Mouse (Mus musculus): ENCODE data around the gene AL607142.1. TPM values are rescaled to one million over a fixed set of nuclear protein-coding genes. Genes with fewer than 3 reads are reported as not detected.
A peak's percentile ranks its signal among the peaks of the same experiment; 100 is the strongest.

AL607142.1 gene
- total RNA-seq (2021), result not detected
- long read RNA-seq, experiment 1, result 0 reads
- long read RNA-seq, experiment 2, result 0 reads

DNA sequence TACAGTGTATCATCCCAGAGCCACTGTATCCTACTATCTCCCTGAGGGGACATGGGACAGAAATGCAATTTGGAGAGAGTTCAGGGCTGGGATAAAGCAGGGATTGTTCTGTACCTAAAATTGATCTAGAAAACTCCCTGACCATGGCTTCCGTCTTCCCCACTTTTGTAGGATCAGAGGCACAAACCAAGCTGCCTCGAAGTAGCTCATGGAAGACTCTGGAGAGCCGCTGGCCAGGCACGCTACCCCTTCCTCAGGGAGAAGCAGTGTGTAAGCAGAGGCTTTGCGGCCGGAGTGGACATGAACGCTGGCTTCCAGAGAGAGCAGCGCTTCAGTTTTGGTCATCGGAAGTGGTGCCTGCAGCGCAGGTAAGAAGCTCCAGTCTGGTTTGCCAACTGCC is at the start of gene AL607142.1:
Gene AL607142.1, plus strand, starts transcription at position 301 of the 400 bp plus-strand sequence.
- DNase-seq (ENCODE audit: low spot score in 2 of 2), result no peak
- intact Hi-C loops (cut with DNase I), result no loop called here

DNA sequence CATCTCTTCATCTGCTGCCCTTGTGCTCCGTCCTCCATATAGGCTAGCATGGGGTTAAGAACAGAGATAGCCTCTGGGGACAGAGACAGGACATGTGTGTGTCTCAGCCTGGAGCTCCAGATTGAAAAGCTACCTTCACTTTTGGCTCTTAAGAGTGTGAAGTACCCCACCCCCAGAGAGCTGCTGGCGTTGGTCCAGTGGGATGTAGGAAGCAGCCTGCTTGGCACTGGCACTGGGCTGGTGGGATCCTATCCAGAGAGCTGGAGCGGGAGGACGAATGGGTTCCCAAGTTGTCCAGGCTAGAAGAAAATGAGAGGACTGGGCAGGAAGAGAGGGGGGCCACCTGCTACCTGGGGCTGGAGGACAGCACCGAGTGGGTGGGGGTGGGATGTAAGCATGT is 46.4 kb upstream of the AL607142.1 start:
- intact Hi-C loops (cut with DNase I), result no loop called here
- peak; percentile 44 to 68 for DNase-seq (ENCODE audit: low spot score in 2 of 2)

DNA sequence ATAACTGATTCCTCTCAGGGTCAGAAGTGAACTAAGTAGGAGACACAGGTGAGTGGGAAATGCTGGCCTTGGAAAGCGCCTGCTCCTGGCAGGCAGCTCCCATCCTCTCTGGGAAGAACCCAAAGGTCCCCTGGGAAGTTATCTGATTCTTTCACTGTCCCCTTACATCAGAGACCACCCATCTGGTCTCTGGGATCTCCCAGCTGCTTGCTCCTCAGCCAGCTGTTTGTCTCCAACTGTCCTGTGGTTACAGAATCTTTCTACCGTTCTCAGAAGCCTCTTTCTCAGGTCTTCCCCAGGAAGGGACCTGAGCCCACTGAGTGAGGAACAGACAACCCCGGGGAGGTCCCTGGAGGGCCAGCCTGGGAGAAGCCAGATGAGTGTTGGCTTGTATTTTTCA is 42.4 kb upstream of the AL607142.1 start:
- intact Hi-C loops (cut with DNase I), result no loop called here
- no peak for DNase-seq (ENCODE audit: low spot score in 2 of 2)

DNA sequence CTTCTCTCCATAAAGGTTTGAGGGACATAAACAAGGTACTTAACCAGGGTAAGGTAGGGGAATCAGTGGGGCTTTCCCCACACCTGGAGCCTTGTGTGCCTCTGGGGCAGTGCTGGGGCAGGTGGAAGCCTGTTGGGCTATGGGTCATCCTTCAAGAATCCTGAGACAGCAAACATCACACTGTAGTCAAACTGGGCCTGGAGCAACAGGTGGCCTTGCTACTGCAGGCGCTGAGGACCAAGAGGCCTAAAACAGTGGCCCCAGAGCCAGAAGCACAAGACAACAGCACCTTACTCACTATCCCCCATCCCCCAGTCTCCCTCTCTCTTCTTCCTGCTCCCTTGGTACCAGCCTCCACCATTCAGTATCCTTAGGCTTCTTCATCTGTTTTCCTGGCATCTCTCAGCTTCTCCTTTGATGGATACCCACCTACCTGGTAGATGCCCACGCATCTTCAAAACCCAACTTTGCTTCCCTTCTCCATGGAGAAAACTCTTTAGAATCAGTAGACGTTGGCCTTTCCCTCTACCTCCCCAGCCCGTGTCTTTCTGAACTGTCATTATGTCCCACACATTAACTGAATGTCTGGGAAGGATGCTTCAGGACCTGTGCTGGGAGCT is 41.5 kb upstream of the AL607142.1 start:
- intact Hi-C loops (cut with DNase I), result no loop called here
- DNase-seq (ENCODE audit: low spot score in 2 of 2), result no peak

DNA sequence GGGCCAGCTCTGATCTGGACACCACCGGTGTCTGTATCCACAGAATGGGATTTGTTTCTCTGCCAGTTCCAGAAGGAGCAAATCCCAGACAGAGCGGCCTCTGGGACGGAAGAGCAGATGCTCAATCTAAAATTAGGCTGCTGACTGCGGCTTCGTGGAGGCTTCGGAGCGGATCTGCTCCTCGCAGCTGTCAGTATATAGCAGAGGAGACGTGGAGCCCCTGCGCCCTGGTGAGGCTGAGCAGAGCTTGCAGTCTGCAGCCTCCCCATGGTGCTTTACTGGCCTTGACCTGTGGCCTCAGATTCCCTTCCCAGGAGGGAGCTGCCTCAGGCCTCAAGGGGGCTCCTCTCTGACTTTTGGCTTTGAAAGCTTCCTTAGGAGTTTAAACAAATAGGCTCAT is 40.7 kb upstream of the AL607142.1 start:
- intact Hi-C loops (cut with DNase I), result no loop called here
- DNase-seq (ENCODE audit: low spot score in 2 of 2), result peak; percentile 78 to 86

GRCm38 (mm10) chr4:120027671-120028070 is 37.1 kb upstream of the AL607142.1 start:
- intact Hi-C loops (cut with DNase I), result no loop called here
- DNase-seq (ENCODE audit: low spot score in 2 of 2), result no peak

GRCm38 (mm10) chr4:120029937-120030336 is 34.9 kb upstream of the AL607142.1 start:
- DNase-seq (ENCODE audit: low spot score in 2 of 2), result no peak
- intact Hi-C loops (cut with DNase I), result loop anchor here (5.0 to 10.0 kb wide), 2 partner anchors 63 to 215 kb away; no protein-coding TSS in a partner anchor

GRCm38 (mm10) chr4:120032320-120032983 is 32.3 kb upstream of the AL607142.1 start:
- intact Hi-C loops (cut with DNase I), result loop anchor here (5.0 to 10.0 kb wide), 2 partner anchors 65 to 218 kb away; no protein-coding TSS in a partner anchor
- peak; percentile 49 to 65 for DNase-seq (ENCODE audit: low spot score in 2 of 2)

DNA sequence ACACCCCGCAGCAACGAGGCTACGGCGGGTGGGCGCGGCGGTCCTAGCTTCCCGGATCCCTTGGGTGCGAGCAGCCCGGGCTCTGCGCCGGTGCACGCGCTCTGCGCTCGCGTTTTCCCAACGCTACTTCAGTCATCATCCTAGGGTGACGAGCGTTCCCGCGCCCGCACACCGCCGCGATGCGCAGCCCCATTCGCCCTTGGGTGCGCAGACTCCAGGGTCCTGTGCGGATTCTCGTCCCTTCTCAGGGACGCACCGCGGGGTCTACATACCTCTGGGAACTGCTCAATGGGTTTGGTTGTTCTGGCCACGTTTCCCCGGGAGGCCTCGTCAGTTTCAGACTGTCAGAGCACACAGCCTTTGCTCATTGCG is 31.8 kb upstream of the AL607142.1 start:
- DNase-seq (ENCODE audit: low spot score in 2 of 2), result peak; percentile 61 to 63
- intact Hi-C loops (cut with DNase I), result loop anchor here (5.0 to 10.0 kb wide), 2 partner anchors 66 to 218 kb away; no protein-coding TSS in a partner anchor

DNA sequence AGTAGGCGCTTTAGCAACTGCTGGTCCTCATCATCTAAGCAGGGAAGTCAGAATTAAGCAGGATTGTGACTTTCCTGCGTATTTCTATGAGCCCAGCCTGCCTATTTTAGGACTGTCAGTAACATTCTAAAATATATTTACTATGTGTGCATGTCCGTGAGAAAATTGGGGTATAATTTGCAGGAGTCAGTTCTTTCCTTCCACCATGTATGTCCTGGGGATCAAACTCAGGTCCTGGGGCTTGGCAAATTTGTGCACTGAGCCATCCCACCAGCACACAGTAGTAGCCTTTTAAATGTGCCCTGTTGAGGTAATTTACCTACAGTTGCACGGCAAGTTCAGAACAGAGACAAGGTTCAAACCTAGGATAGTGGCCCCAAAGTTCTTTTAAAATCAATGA is 28.5 kb upstream of the AL607142.1 start:
- no peak for DNase-seq (ENCODE audit: low spot score in 2 of 2)
- intact Hi-C loops (cut with DNase I), result loop anchor here (10.0 kb wide), 1 partner anchor 221 kb away; no protein-coding TSS in a partner anchor

- no peak for DNase-seq (ENCODE audit: low spot score in 2 of 2)
- intact Hi-C loops (cut with DNase I), result loop anchor here (10.0 kb wide), 1 partner anchor 222 kb away; no protein-coding TSS in a partner anchor
Measured at GRCm38 (mm10) chr4:120037007-120037406, 27.8 kb upstream of the AL607142.1 start.

GRCm38 (mm10) chr4:120041520-120041919 is 23.3 kb upstream of the AL607142.1 start:
- intact Hi-C loops (cut with DNase I), result no loop called here
- DNase-seq (ENCODE audit: low spot score in 2 of 2), result no peak

- peak in 1 of 2 experiments; percentile 77 for DNase-seq (ENCODE audit: low spot score in 2 of 2)
- intact Hi-C loops (cut with DNase I), result no loop called here
Measured at GRCm38 (mm10) chr4:120042480-120042879, 22.3 kb upstream of the AL607142.1 start.

GRCm38 (mm10) chr4:120044612-120045011 is 20.2 kb upstream of the AL607142.1 start:
- intact Hi-C loops (cut with DNase I), result no loop called here
- no peak for DNase-seq (ENCODE audit: low spot score in 2 of 2)

- intact Hi-C loops (cut with DNase I), result no loop called here
Measured at GRCm38 (mm10) chr4:120045131-120045537, 19.7 kb upstream of the AL607142.1 start.

DNA sequence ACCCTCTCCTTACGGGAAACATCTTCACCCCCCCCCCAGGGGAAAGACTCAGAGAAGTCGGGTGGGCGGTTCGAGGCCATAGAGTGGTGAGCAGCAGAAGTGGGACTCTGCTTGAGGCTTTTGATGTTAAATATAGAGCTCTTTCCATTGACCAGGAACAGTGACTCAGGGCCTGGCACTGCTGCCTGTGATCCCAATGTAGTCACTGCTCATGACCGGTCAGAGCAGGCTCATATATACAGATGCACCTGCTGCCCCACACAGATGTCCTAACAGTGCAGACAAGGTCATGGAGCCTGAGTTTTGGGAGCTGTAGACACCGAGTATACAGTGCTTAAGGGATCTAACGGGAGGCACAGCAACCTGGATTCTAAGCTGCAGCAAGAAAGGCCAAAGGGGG is 18.9 kb upstream of the AL607142.1 start:
- intact Hi-C loops (cut with DNase I), result no loop called here
- no peak for DNase-seq (ENCODE audit: low spot score in 2 of 2)

More at GRCm38 (mm10) chr4:120045131-120045537, 19.7 kb upstream of the AL607142.1 start:
- DNase-seq (ENCODE audit: low spot score in 2 of 2), result peak; percentile 81 to 91

GRCm38 (mm10) chr4:120047060-120047459 is 17.7 kb upstream of the AL607142.1 start:
- intact Hi-C loops (cut with DNase I), result no loop called here
- DNase-seq (ENCODE audit: low spot score in 2 of 2), result peak; percentile 45 to 55

DNA sequence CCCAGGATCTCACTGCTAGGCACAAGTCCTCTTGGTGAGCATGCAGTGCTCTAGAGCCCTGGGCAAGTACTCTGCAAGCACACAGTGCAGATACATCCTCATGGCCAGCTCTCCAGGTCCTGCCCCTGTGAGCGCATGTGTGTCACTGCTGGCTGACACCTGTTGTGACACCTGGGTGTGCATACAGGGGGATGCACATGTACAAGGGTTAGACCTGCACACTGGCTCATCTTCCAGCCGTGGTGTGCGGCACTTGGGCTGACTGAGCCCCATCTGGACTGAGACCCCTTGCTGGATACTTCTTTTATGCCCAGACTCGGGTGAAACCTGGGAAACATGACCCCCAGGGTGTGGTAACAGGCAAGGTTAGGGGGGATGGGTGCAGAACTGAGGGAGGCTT is 16.5 kb upstream of the AL607142.1 start:
- no peak for DNase-seq (ENCODE audit: low spot score in 2 of 2)
- intact Hi-C loops (cut with DNase I), result no loop called here

GRCm38 (mm10) chr4:120049857-120050256 is 14.9 kb upstream of the AL607142.1 start:
- intact Hi-C loops (cut with DNase I), result no loop called here
- DNase-seq (ENCODE audit: low spot score in 2 of 2), result no peak

DNA sequence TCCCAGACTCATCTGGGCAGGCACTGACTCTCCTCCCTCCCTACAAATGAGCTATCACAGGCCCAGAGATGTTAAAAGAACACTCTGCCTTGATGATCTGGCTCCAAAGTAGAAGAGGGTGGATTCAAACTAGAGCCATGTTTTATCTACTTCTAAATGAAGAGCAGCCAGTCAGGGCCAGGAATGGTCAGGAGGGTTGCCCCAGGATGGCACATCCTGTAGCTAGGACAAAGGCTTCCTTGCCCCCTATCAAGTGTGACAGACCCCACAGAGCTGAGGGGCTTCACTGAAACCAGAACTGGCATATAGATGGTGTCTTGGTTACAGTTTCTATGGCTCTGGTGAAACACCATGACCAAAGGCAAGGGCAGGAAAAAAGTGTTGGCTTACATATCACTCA is 12.3 kb upstream of the AL607142.1 start:
- intact Hi-C loops (cut with DNase I), result no loop called here

More for the DNA sequence above, 12.3 kb upstream of the AL607142.1 start:
- no peak for DNase-seq (ENCODE audit: low spot score in 2 of 2)

Data from left cerebral cortex, postnatal 14 days (tissue).